Mouse (Mus musculus) heart, adult 2 months (tissue): ENCODE measurements around the gene Ddx25.

ENCODE experiments used
- CTCF ChIP-seq: fragments of 200-600 bp; IDR thresholded peaks from 2 replicates; pipeline ENCODE4 v1.8.1; 2022; ENCODE audit warnings: antibody characterized with exemption, mild to moderate bottlenecking, moderate library complexity
- POLR2A ChIP-seq: fragments of 200-500 bp; IDR thresholded peaks from 2 replicates; pipeline ENCODE4 v1.6.1; 2011; ENCODE audit warnings: mild to moderate bottlenecking, low read depth, low read length, control low read depth; ENCODE audit not compliant: insufficient read depth

DNA sequence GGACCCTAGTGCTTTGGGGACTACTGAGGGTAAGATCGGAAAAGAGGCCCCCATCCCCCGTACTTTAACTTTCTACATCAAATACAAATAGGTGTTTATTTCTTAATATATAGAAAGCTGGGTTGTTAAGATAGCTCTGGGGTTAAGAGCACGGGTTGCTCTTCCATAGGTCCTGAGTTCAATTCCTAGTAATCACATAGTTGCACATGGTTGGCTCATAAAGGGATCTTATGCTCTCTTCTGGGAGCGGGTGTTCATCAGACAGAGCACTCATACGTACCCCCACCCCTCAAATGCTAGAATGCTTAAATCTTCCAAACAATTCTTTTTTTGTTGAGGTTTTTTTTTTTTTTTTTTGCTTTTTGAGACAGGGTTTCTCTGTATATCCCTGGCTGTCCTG, 12.3 kb upstream of the Ddx25 start:
- TF ChIP-seq CTCF: no peak
- TF ChIP-seq POLR2A: no peak
